Mouse (Mus musculus) heart, embryonic 16.5 days (tissue): ENCODE results near the gene D1Pas1. TPM values are rescaled to one million over a fixed set of nuclear protein-coding genes. Genes with fewer than 3 reads are reported as not detected.

Experiments used
- ATAC-seq: fragments of 200-750 bp; cut with Nextera tagmentation; replicated peaks from 2 replicates; pipeline ENCODE4 v1.8.0; 2017; ENCODE audit warnings: moderate number of reproducible peaks; ENCODE audit not compliant: insufficient read depth, low FRiP score; ENCODE audit errors: extremely low read depth
- H3K27ac ChIP-seq: fragments of 300-500 bp; sonication (generic); 2 replicates; pipeline ENCODE4 v1.5.1; 2014; ENCODE audit warnings: mild to moderate bottlenecking, low read length, control low read depth, moderate library complexity
- H3K27me3 ChIP-seq: fragments of 300-500 bp; sonication (generic); 2 replicates; pipeline ENCODE4 v1.6.1; 2014; ENCODE audit warnings: low read length, mixed read lengths; ENCODE audit not compliant: control insufficient read depth, insufficient read depth
- H3K36me3 ChIP-seq: fragments of 300-500 bp; sonication (generic); 2 replicates; pipeline ENCODE4 v1.6.1; 2014; ENCODE audit not compliant: control insufficient read depth, insufficient read depth
- H3K4me1 ChIP-seq: fragments of 300-500 bp; sonication (generic); 2 replicates; pipeline ENCODE4 v1.6.1; 2014; ENCODE audit warnings: low read length, mixed read lengths; ENCODE audit not compliant: control insufficient read depth, insufficient read depth
- H3K4me2 ChIP-seq: fragments of 300-500 bp; sonication (generic); 2 replicates; pipeline ENCODE4 v1.6.1; 2014; ENCODE audit warnings: low read depth, mild to moderate bottlenecking, control low read depth, low read length
- H3K4me3 ChIP-seq: fragments of 300-500 bp; sonication (generic); 2 replicates; pipeline ENCODE4 v1.5.1; 2014; ENCODE audit warnings: mild to moderate bottlenecking, control low read depth, low read length
- H3K9ac ChIP-seq: fragments of 300-500 bp; sonication (generic); 2 replicates; pipeline ENCODE4 v1.6.1; 2014; ENCODE audit warnings: low read length, control low read depth
- H3K9me3 ChIP-seq: fragments of 300-500 bp; sonication (generic); replicated peaks from 2 replicates; pipeline ENCODE4 v1.6.1; 2016; ENCODE audit warnings: low read length; ENCODE audit not compliant: control insufficient read depth
- WGBS: fragments of 180-500 bp; shearing (Covaris S2); extraction: QIAGEN DNeasy Blood & Tissue Kit; methylation state at CpG from one replicate; pipeline ENCODE4 v1.1.7; 2014; 5-methylcytosine and 5-hydroxymethylcytosine counted together
- polyA plus RNA-seq: library from polyadenylated mRNA; unstranded; fragments of >200 nt; fragmentation: Nextera tagmentation; extraction: Ambion mirVana; gene quantifications from 2 replicates; pipeline ENCODE4 v1.2.1, GENCODE M21; 2015

D1Pas1 gene
- polyA plus RNA-seq, 1 experiment from 2014 or later: 0.20 TPM

- Histone ChIP-seq H3K4me3 (no peak overlapping the region), H3K27me3 (no peaks in the 10 kb centered on the region), H3K36me3 (no peaks in the 10 kb centered on the region), H3K4me1 (no peaks in the 10 kb centered on the region), H3K4me2 (no peak overlapping the region), H3K9ac (no peak overlapping the region), H3K9me3 (peaks cover under 1% of the 10 kb centered on the region; the same call in 1 of the 2 replicates), H3K27ac (no peak overlapping the region)
- ATAC-seq: no peak
- WGBS: 90% methylated on average over 21 of the region's 21 CpGs
Observed at GRCm38 (mm10) chr1:186997596-186998304, 30.5 kb downstream of the D1Pas1 start.

- Histone ChIP-seq H3K36me3 (no peaks in the 10 kb centered on the region), H3K27ac (no peak overlapping the region), H3K27me3 (no peaks in the 10 kb centered on the region), H3K9me3 (no peaks in the 10 kb centered on the region), H3K9ac (no peak overlapping the region), H3K4me3 (no peak overlapping the region), H3K4me2 (no peak overlapping the region), H3K4me1 (no peaks in the 10 kb centered on the region)
- 67% methylated on average over 7 of the region's 7 CpGs for WGBS
- no peak for ATAC-seq
Observed at GRCm38 (mm10) chr1:187003441-187003861, 36.2 kb downstream of the D1Pas1 start.

- Histone ChIP-seq H3K4me1 (no peaks in the 10 kb centered on the region), H3K9ac (no peak overlapping the region), H3K27ac (no peak overlapping the region), H3K4me3 (no peak overlapping the region), H3K4me2 (no peak overlapping the region), H3K27me3 (no peaks in the 10 kb centered on the region), H3K9me3 (no peaks in the 10 kb centered on the region), H3K36me3 (no peaks in the 10 kb centered on the region)
- ATAC-seq: no peak
- 92% methylated on average over 1 of the region's 1 CpGs for WGBS
Observed at GRCm38 (mm10) chr1:187004306-187004705, 37.1 kb downstream of the D1Pas1 start.

GRCm38 (mm10) chr1:187006227-187006925, 39.2 kb downstream of the D1Pas1 start:
- Histone ChIP-seq H3K9me3 (no peaks in the 10 kb centered on the region), H3K4me2 (no peak overlapping the region), H3K4me1 (no peaks in the 10 kb centered on the region), H3K27me3 (no peaks in the 10 kb centered on the region), H3K36me3 (no peaks in the 10 kb centered on the region), H3K4me3 (no peak overlapping the region), H3K9ac (no peak overlapping the region), H3K27ac (no peak overlapping the region)
- WGBS: 73% methylated on average over 14 of the region's 14 CpGs
- ATAC-seq: no peak

GRCm38 (mm10) chr1:187008236-187008635, 41.0 kb downstream of the D1Pas1 start:
- no peak for ATAC-seq
- Histone ChIP-seq H3K4me1 (no peaks in the 10 kb centered on the region), H3K9me3 (no peaks in the 10 kb centered on the region), H3K9ac (no peak overlapping the region), H3K4me3 (no peak overlapping the region), H3K27ac (no peak overlapping the region), H3K4me2 (no peak overlapping the region), H3K27me3 (no peaks in the 10 kb centered on the region), H3K36me3 (no peaks in the 10 kb centered on the region)
- WGBS: 87% methylated on average over 7 of the region's 7 CpGs

GRCm38 (mm10) chr1:187010071-187010470, 42.9 kb downstream of the D1Pas1 start:
- H3K9me3 ChIP-seq: no peaks in the 10 kb centered on the region
- H3K27ac ChIP-seq: no peak overlapping the region
- H3K4me1 ChIP-seq: no peaks in the 10 kb centered on the region
- 79% methylated on average over 11 of the region's 11 CpGs for WGBS
- H3K4me3 ChIP-seq: no peak overlapping the region
- no peak overlapping the region for H3K4me2 ChIP-seq
- no peaks in the 10 kb centered on the region for H3K36me3 ChIP-seq
- ATAC-seq: no peak
- H3K9ac ChIP-seq: no peak overlapping the region
- no peaks in the 10 kb centered on the region for H3K27me3 ChIP-seq

- WGBS: 87% methylated on average over 4 of the region's 4 CpGs
- ATAC-seq: no peak
Observed at GRCm38 (mm10) chr1:187011601-187012000, 44.4 kb downstream of the D1Pas1 start.

GRCm38 (mm10) chr1:187014141-187014540, 46.9 kb downstream of the D1Pas1 start:
- no peaks in the 10 kb centered on the region for H3K9me3 ChIP-seq

More at GRCm38 (mm10) chr1:187011601-187012000, 44.4 kb downstream of the D1Pas1 start:
- no peaks in the 10 kb centered on the region for H3K36me3 ChIP-seq
- H3K27ac ChIP-seq: no peak overlapping the region
- no peaks in the 10 kb centered on the region for H3K27me3 ChIP-seq
- H3K9me3 ChIP-seq: no peaks in the 10 kb centered on the region
- H3K4me1 ChIP-seq: no peaks in the 10 kb centered on the region
- H3K4me2 ChIP-seq: no peak overlapping the region
- no peak overlapping the region for H3K4me3 ChIP-seq
- no peak overlapping the region for H3K9ac ChIP-seq

GRCm38 (mm10) chr1:187015673-187016072, 48.5 kb downstream of the D1Pas1 start:
- WGBS: 67% methylated on average over 1 of the region's 1 CpGs
- no peak for ATAC-seq

More at GRCm38 (mm10) chr1:187014141-187014540, 46.9 kb downstream of the D1Pas1 start:
- Histone ChIP-seq H3K27ac (no peak overlapping the region), H3K36me3 (no peaks in the 10 kb centered on the region), H3K4me2 (no peak overlapping the region), H3K27me3 (no peaks in the 10 kb centered on the region), H3K9ac (no peak overlapping the region), H3K4me3 (no peak overlapping the region), H3K4me1 (no peaks in the 10 kb centered on the region)
- no peak for ATAC-seq
- WGBS: 89% methylated on average over 2 of the region's 2 CpGs

More at GRCm38 (mm10) chr1:187015673-187016072, 48.5 kb downstream of the D1Pas1 start:
- Histone ChIP-seq H3K27me3 (no peaks in the 10 kb centered on the region), H3K27ac (no peak overlapping the region), H3K9me3 (no peaks in the 10 kb centered on the region), H3K4me1 (no peaks in the 10 kb centered on the region), H3K36me3 (no peaks in the 10 kb centered on the region), H3K4me3 (no peak overlapping the region), H3K9ac (no peak overlapping the region), H3K4me2 (no peak overlapping the region)
